Mouse (Mus musculus) splenic B cell, adult 2 months (primary cell): ENCODE data around the gene Olfr1509.
"Not testable (repeated sequence)": the region's sequence is repeated elsewhere in the genome, so short reads cannot be mapped to it uniquely, and the experiment has no call there.

Experiments
- DNase-seq: peaks from one replicate; pipeline ENCODE4 v3.0.0-alpha.2; 2011; ENCODE audit warnings: low read depth, low spot score
- H3K27me3 ChIP-seq: 2 replicates; pipeline ENCODE4 v1.6.1; 2012; ENCODE audit warnings: mild to moderate bottlenecking, low read length, moderate library complexity, mixed read lengths; ENCODE audit not compliant: control insufficient read depth, poor library complexity, insufficient read depth, severe bottlenecking
- H3K36me3 ChIP-seq: 2 replicates; pipeline ENCODE4 v1.6.1; 2012; ENCODE audit warnings: mild to moderate bottlenecking, low read length, moderate library complexity, mixed read lengths; ENCODE audit not compliant: control insufficient read depth, poor library complexity, insufficient read depth, severe bottlenecking

The Olfr1509 gene

DNA sequence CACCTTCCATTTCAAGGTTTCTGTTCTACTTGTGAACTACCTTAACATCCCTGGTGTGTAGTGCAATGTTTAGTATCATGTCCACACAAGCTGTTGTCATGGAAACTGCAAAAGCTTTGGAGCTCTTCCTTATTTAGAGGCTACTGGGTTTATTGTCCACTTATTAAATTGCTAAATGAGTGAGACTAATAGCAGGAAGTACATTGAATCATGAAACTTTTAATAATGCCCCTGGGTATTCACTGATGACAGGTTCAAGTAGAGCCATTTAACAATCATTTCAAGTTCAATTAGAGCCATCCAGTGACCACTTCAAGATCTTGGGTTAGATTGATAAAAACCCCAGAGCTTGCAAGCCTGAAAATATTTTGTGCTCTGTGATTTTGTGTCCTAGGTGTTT, at the start of gene Olfr1509:
Olfr1509 (plus strand) TSS at position 301 of the 400 bp plus-strand sequence.
- no peaks in the 10 kb centered on the region for H3K27me3 ChIP-seq
- H3K36me3 ChIP-seq = no peaks in the 10 kb centered on the region
- no peak for DNase-seq

DNA sequence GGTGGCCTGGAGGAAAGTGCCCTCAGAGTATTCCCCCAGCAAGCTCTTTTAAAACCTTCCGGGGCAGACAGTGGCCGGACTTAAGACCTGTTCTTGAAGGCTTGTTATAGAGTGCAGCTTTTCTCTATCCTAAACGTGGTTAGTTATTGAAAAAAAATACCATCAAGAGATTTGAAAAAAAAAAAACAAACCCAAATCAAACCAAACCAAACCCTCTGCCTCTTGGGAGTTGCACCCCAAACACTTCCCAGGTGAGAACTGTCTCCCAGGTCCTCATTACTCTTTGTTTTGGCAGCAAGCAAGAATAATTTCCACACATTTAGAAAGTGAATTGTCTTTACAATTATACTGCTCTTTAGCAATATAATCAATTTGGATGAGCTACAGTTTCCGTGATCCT, 45.5 kb upstream of the Olfr1509 start, which contains the start of gene Olfr1511:
Olfr1511 (minus strand) TSS at position 101 of the 400 bp plus-strand sequence.
- H3K36me3 ChIP-seq = no peaks in the 10 kb centered on the region
- DNase-seq = no peak
- H3K27me3 ChIP-seq = no peaks in the 10 kb centered on the region

DNA sequence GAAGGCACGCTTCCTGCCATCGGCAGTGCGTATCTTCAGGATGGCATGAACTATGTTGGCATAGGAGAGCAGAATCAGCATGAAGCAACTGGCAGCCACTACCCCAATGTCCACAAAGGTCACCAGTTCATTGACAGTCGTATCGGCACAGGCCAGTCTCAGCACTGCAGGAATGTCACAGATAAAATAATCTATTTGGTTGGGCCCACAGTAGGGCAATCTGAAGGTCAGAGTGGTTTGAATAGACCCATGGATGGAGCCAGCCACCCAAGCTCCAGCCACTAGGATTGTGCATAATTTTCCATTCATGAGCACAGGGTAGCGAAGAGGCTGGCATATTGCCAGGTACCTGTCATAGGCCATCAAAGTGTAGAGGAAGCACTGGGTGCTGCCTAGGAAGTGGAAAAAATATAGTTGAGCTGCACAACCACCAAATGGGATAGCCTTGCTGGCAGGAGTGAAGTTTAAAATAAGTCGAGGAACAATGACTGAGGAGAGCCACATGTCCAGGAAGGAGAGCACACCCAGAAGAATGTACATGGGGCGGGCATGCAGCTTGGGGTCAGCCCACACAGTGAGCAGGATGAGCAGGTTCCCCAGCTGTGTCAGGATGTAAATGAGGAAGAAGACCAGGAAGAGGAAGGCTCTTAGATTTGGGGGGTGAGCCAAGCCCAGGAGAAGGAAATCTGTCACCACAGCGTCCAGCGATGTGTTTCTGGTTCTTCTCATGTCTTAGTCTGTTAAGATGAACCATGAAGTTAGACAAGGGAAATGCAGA, 32.5 kb upstream of the Olfr1509 start:
- not testable (repeated sequence) for H3K36me3 ChIP-seq, H3K27me3 ChIP-seq, DNase-seq

DNA sequence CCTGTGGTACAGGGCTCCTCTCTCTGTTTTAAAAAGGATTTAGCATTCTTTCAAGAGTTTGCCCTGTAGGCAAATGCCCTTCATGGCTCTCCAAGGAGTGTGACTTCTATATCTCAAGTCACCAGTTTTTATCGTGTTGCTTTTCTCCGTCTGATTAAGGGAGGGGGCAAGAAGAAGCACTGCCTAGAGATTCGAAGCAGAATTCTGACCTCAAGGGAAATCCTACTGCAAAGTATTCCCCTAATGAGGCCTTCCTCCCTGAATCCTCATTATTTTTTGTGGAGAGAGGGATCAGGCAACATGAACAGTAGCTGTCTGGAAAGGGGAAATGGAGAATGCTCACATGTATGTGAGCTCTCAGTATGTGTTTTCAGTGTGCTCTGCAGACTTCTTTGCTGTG, 28.5 kb upstream of the Olfr1509 start, which contains the start of gene Olfr1510:
Olfr1510 (minus strand) TSS at position 101 of the 400 bp plus-strand sequence.
- DNase-seq = no peak
- Histone ChIP-seq H3K36me3 (no peaks in the 10 kb centered on the region), H3K27me3 (no peaks in the 10 kb centered on the region)

DNA sequence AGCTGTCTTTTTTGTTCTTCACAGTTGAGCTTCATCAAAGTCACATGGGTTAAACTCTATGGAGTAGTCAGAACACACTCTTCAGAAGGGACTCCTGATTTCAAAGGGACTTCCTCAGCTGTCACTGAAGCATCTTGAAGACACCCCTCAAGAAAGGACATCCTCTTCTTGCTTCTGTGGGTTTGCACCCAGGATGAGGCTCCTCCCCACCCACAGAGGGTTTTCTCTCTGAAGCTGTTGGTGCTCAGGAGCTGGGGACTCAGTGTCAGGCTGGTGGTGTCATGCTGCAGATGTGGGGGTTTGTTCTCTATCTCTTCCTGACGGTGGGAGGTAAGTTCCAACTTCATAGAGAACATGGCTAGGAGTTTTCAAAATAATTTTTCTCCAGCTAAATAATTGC, 15.1 kb upstream of the Olfr1509 start:
- Histone ChIP-seq H3K36me3 (no peaks in the 10 kb centered on the region), H3K27me3 (no peaks in the 10 kb centered on the region; the same call in 1 of the 2 replicates)
- DNase-seq = no peak

DNA sequence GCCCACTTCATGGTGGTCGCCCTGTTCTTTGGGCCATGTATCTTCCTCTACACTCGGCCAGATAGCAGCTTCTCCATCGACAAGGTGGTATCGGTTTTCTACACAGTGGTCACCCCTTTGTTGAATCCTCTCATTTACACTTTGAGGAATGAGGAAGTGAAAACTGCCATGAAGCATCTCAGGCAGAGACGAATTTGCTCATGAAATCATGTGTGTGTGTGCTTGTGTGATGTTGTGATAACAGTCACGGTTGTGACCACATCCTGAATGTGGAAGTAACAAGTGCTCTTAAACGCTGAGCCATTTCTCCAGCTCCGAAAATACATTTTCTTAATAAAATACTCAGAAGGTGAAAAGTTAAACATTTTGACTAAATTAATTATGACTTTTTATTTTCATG, 8.3 kb downstream of the Olfr1509 start:
- Histone ChIP-seq H3K36me3 (no peaks in the 10 kb centered on the region), H3K27me3 (no peaks in the 10 kb centered on the region)
- DNase-seq = peak; percentile 74

DNA sequence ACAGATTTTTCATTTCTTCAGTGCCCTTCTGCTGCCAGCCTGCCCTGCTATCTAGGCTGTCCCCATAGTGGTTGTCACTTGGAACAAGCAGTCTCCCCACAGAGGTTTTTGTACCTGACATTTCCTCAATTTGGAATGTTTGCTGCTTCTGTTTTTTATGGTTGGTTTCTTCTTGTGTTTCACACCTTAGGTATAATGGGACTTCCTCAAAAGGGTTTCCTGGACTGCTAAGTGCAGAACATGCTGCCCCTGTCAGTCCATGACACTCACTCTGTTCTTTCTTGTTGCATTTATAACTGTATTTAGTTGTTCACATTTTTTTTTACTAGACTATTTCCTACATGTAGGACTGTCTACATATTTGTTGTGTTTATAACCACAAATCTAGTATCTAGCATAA, 19.1 kb downstream of the Olfr1509 start:
- peak; percentile 21 for DNase-seq
- Histone ChIP-seq H3K36me3 (no peaks in the 10 kb centered on the region), H3K27me3 (no peaks in the 10 kb centered on the region)

DNA sequence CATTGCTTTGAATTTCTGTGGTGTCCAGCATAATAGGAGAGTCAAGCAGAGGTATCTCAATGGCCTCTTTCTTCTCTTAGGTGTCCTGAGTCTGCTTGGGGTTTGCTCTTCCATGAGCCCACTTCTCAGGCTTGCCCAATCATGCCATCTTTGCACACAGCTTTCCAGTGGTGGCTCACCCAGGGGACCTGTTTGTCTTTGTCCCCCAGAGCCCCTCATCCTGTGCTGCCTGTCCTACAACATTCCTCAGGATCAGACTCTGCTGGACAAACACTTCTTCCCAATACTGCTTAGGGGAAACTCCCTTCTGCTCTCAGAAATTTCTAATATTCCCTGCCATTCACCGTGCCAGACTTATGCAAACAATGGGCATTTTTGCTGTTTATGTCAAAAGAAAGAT, 22.9 kb downstream of the Olfr1509 start:
- Histone ChIP-seq H3K27me3 (no peaks in the 10 kb centered on the region), H3K36me3 (no peaks in the 10 kb centered on the region)
- no peak for DNase-seq

DNA sequence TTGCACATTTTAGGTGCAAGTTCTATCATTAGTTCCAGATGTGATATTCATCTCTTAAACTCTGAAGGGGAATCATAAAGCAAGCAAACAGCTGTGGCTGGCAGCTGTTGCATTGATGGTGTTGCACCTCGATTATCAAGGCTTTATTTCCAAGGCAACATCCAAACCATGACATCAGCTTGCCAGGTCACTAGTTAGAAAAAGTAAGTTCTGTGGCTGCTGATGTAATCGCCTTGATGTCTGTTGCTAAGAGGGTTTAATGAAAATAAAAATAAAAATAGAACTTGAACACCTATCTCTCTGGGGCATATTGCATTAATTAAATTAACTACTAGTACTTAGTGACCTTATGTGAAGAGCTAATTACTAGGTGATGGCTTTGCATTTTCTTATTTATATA, 24.6 kb downstream of the Olfr1509 start, which contains the start of gene Olfr1508:
Olfr1508 (minus strand) TSS at position 101 of the 400 bp plus-strand sequence.
- no peaks in the 10 kb centered on the region for H3K36me3 ChIP-seq
- no peak for DNase-seq

DNA sequence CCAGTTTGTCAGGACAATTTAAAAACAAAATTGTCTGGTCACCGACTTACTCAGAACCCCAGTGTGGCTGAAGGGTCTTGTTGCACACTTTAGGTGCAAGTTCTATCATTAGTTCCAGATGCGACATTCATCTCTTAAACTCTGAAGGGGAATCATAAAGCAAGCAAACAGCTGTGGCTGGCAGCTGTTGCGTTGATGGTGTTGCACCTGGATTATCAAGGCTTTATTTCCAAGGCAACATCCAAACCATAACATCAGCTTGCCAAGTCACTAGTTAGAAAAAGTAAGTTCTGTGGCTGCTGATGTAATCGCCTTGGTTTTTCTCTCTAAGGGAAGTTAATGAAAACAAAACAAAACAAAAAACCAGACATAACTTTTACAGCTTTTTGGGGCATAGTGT, 52.7 kb downstream of the Olfr1509 start, which contains the start of gene Olfr1507:
Olfr1507 (minus strand) TSS at position 234 of the 400 bp plus-strand sequence.
- DNase-seq = no peak
- no peaks in the 10 kb centered on the region for H3K27me3 ChIP-seq
- H3K36me3 ChIP-seq = no peaks in the 10 kb centered on the region

More for the DNA sequence above, 24.6 kb downstream of the Olfr1509 start, which contains the start of gene Olfr1508:
- no peaks in the 10 kb centered on the region for H3K27me3 ChIP-seq
